Mouse (Mus musculus): Measurements from ENCODE around the gene Ppat. TPM values are rescaled to one million over a fixed set of nuclear protein-coding genes. Genes with fewer than 3 reads are reported as not detected.
A peak's percentile ranks its signal among the peaks of the same experiment; 100 is the strongest.

The Ppat gene
- 38.7 and 39.6 TPM in 2 replicates for polyA plus RNA-seq (2014; fragmentation: Nextera tagmentation; extraction: Ambion mirVana)

GRCm38 (mm10) chr5:76951106-76952027 is at the start of gene Ppat, which contains the start of gene Paics:
Gene Ppat, minus strand, starts transcription at chr5:76951578.
Gene Paics, plus strand, starts transcription at chr5:76951307.
- Histone ChIP-seq H3K27ac (ENCODE audit: low read depth, low read length) (peak within 1 kb of the TSS; percentile 91), H3K36me3 (ENCODE audit: control insufficient read depth, insufficient read depth, low read length) (peaks cover 4% of the 10 kb centered on the region; the same call in 1 of the 2 replicates), H3K4me3 (ENCODE audit: low read depth, low read length) (peak within 1 kb of the TSS; percentile 87), H3K9ac (ENCODE audit: low read depth, low read length) (peak within 1 kb of the TSS; percentile 89), H3K27me3 (ENCODE audit: control insufficient read depth, insufficient read depth, low read length) (no peaks in the 10 kb centered on the region), H3K4me1 (ENCODE audit: control insufficient read depth, insufficient read depth, low read length) (peaks cover 33% of the 10 kb centered on the region), H3K9me3 (replicated peaks; ENCODE audit: control insufficient read depth, low read length) (no peaks in the 10 kb centered on the region), H3K4me2 (peak within 1 kb of the TSS; percentile 90)
- peak; percentile 95 for ATAC-seq (replicated peaks; ENCODE audit: insufficient number of reproducible peaks, low FRiP score, low TSS enrichment)
- under 1% methylated on average over 81 of the region's 81 CpGs for WGBS (ENCODE audit: insufficient replicate concordance)

GRCm38 (mm10) chr5:76998416-76998815 is 47.0 kb upstream of the Ppat start:
- 50% methylated on average over 5 of the region's 5 CpGs for WGBS (ENCODE audit: insufficient replicate concordance)
- no peaks in the 10 kb centered on the region for H3K4me1 ChIP-seq (ENCODE audit: control insufficient read depth, insufficient read depth, low read length)
- no peak overlapping the region for H3K27ac ChIP-seq (ENCODE audit: low read depth, low read length)
- no peak overlapping the region for H3K4me2 ChIP-seq
- H3K27me3 ChIP-seq (ENCODE audit: control insufficient read depth, insufficient read depth, low read length) = no peaks in the 10 kb centered on the region
- H3K36me3 ChIP-seq (ENCODE audit: control insufficient read depth, insufficient read depth, low read length) = peaks cover 26% of the 10 kb centered on the region
- H3K4me3 ChIP-seq (ENCODE audit: low read depth, low read length) = no peak overlapping the region
- no peaks in the 10 kb centered on the region for H3K9me3 ChIP-seq (replicated peaks; ENCODE audit: control insufficient read depth, low read length)
- ATAC-seq (replicated peaks; ENCODE audit: insufficient number of reproducible peaks, low FRiP score, low TSS enrichment) = no peak
- H3K9ac ChIP-seq (ENCODE audit: low read depth, low read length) = no peak overlapping the region

- no peaks in the 10 kb centered on the region for H3K27me3 ChIP-seq (ENCODE audit: control insufficient read depth, insufficient read depth, low read length)
- H3K4me1 ChIP-seq (ENCODE audit: control insufficient read depth, insufficient read depth, low read length) = no peaks in the 10 kb centered on the region
- no peak overlapping the region for H3K4me3 ChIP-seq (ENCODE audit: low read depth, low read length)
- no peak overlapping the region for H3K9ac ChIP-seq (ENCODE audit: low read depth, low read length)
- peaks cover 48% of the 10 kb centered on the region for H3K36me3 ChIP-seq (ENCODE audit: control insufficient read depth, insufficient read depth, low read length)
- H3K27ac ChIP-seq (ENCODE audit: low read depth, low read length) = no peak overlapping the region
- 95% methylated on average over 5 of the region's 5 CpGs for WGBS (ENCODE audit: insufficient replicate concordance)
- ATAC-seq (replicated peaks; ENCODE audit: insufficient number of reproducible peaks, low FRiP score, low TSS enrichment) = no peak
- H3K4me2 ChIP-seq = no peak overlapping the region
- H3K9me3 ChIP-seq (replicated peaks; ENCODE audit: control insufficient read depth, low read length) = no peaks in the 10 kb centered on the region
Measured at GRCm38 (mm10) chr5:76993174-76993814, 41.9 kb upstream of the Ppat start.

- Histone ChIP-seq H3K4me1 (ENCODE audit: control insufficient read depth, insufficient read depth, low read length) (no peaks in the 10 kb centered on the region), H3K36me3 (ENCODE audit: control insufficient read depth, insufficient read depth, low read length) (peaks cover 45% of the 10 kb centered on the region), H3K27me3 (ENCODE audit: control insufficient read depth, insufficient read depth, low read length) (no peaks in the 10 kb centered on the region), H3K9me3 (replicated peaks; ENCODE audit: control insufficient read depth, low read length) (no peaks in the 10 kb centered on the region), H3K27ac (ENCODE audit: low read depth, low read length) (no peak overlapping the region), H3K4me3 (ENCODE audit: low read depth, low read length) (no peak overlapping the region), H3K4me2 (no peak overlapping the region), H3K9ac (ENCODE audit: low read depth, low read length) (no peak overlapping the region)
- ATAC-seq (replicated peaks; ENCODE audit: insufficient number of reproducible peaks, low FRiP score, low TSS enrichment) = no peak
- 90% methylated on average over 3 of the region's 3 CpGs for WGBS (ENCODE audit: insufficient replicate concordance)
Measured at GRCm38 (mm10) chr5:76990789-76991188, 39.4 kb upstream of the Ppat start.

- Histone ChIP-seq H3K4me3 (ENCODE audit: low read depth, low read length) (no peak overlapping the region), H3K27ac (ENCODE audit: low read depth, low read length) (no peak overlapping the region), H3K4me2 (no peak overlapping the region), H3K9ac (ENCODE audit: low read depth, low read length) (no peak overlapping the region), H3K9me3 (replicated peaks; ENCODE audit: control insufficient read depth, low read length) (no peaks in the 10 kb centered on the region), H3K36me3 (ENCODE audit: control insufficient read depth, insufficient read depth, low read length) (peaks cover 53% of the 10 kb centered on the region), H3K4me1 (ENCODE audit: control insufficient read depth, insufficient read depth, low read length) (no peaks in the 10 kb centered on the region), H3K27me3 (ENCODE audit: control insufficient read depth, insufficient read depth, low read length) (no peaks in the 10 kb centered on the region)
- 89% methylated on average over 11 of the region's 11 CpGs for WGBS (ENCODE audit: insufficient replicate concordance)
- ATAC-seq (replicated peaks; ENCODE audit: insufficient number of reproducible peaks, low FRiP score, low TSS enrichment) = no peak
Measured at GRCm38 (mm10) chr5:76984015-76984414, 32.6 kb upstream of the Ppat start.

- peak overlapping the region; percentile 82 for H3K4me2 ChIP-seq
- H3K4me3 ChIP-seq (ENCODE audit: low read depth, low read length) = peak overlapping the region; percentile 96
- H3K4me1 ChIP-seq (ENCODE audit: control insufficient read depth, insufficient read depth, low read length) = peaks cover 14% of the 10 kb centered on the region
- no peak overlapping the region for H3K9ac ChIP-seq (ENCODE audit: low read depth, low read length)
- peaks cover 18% of the 10 kb centered on the region for H3K36me3 ChIP-seq (ENCODE audit: control insufficient read depth, insufficient read depth, low read length)
- H3K9me3 ChIP-seq (replicated peaks; ENCODE audit: control insufficient read depth, low read length) = no peaks in the 10 kb centered on the region
- H3K27ac ChIP-seq (ENCODE audit: low read depth, low read length) = no peak overlapping the region
- ATAC-seq (replicated peaks; ENCODE audit: insufficient number of reproducible peaks, low FRiP score, low TSS enrichment) = no peak
- H3K27me3 ChIP-seq (ENCODE audit: control insufficient read depth, insufficient read depth, low read length) = no peaks in the 10 kb centered on the region
- WGBS (ENCODE audit: insufficient replicate concordance) = 91% methylated on average over 8 of the region's 8 CpGs
Measured at GRCm38 (mm10) chr5:76975736-76976135, 24.4 kb upstream of the Ppat start.

- WGBS (ENCODE audit: insufficient replicate concordance) = under 1% methylated on average over 60 of the region's 60 CpGs
- peak within 1 kb of the TSS; percentile 96 for H3K4me3 ChIP-seq (ENCODE audit: low read depth, low read length)
- peak; percentile 91 for ATAC-seq (replicated peaks; ENCODE audit: insufficient number of reproducible peaks, low FRiP score, low TSS enrichment)
- H3K4me1 ChIP-seq (ENCODE audit: control insufficient read depth, insufficient read depth, low read length) = peaks cover 14% of the 10 kb centered on the region
- H3K27me3 ChIP-seq (ENCODE audit: control insufficient read depth, insufficient read depth, low read length) = no peaks in the 10 kb centered on the region
- no peaks in the 10 kb centered on the region for H3K9me3 ChIP-seq (replicated peaks; ENCODE audit: control insufficient read depth, low read length)
- H3K36me3 ChIP-seq (ENCODE audit: control insufficient read depth, insufficient read depth, low read length) = peaks cover 13% of the 10 kb centered on the region
- H3K4me2 ChIP-seq = peak within 1 kb of the TSS; percentile 94
- peak within 1 kb of the TSS; percentile 89 for H3K27ac ChIP-seq (ENCODE audit: low read depth, low read length)
- peak within 1 kb of the TSS; percentile 92 for H3K9ac ChIP-seq (ENCODE audit: low read depth, low read length)
Measured at GRCm38 (mm10) chr5:76974554-76975285, 23.3 kb upstream of the Ppat start, which contains the start of gene Srp72. Gene Srp72, plus strand, starts transcription at chr5:76974683.

- H3K4me3 ChIP-seq (ENCODE audit: low read depth, low read length) = peak overlapping the region; percentile 96
- peak overlapping the region; percentile 94 for H3K4me2 ChIP-seq
- peak overlapping the region; percentile 89; the same call in 1 of the 2 replicates for H3K27ac ChIP-seq (ENCODE audit: low read depth, low read length)
- ATAC-seq (replicated peaks; ENCODE audit: insufficient number of reproducible peaks, low FRiP score, low TSS enrichment) = peak; percentile 5; the same call in 1 of the 2 replicates
- no peaks in the 10 kb centered on the region for H3K27me3 ChIP-seq (ENCODE audit: control insufficient read depth, insufficient read depth, low read length)
- peaks cover 8% of the 10 kb centered on the region for H3K36me3 ChIP-seq (ENCODE audit: control insufficient read depth, insufficient read depth, low read length)
- no peaks in the 10 kb centered on the region for H3K9me3 ChIP-seq (replicated peaks; ENCODE audit: control insufficient read depth, low read length)
- WGBS (ENCODE audit: insufficient replicate concordance) = 2% methylated on average over 17 of the region's 17 CpGs
- H3K4me1 ChIP-seq (ENCODE audit: control insufficient read depth, insufficient read depth, low read length) = peaks cover 14% of the 10 kb centered on the region
- peak overlapping the region; percentile 92 for H3K9ac ChIP-seq (ENCODE audit: low read depth, low read length)
Measured at GRCm38 (mm10) chr5:76974207-76974553, 22.8 kb upstream of the Ppat start.
